Mouse (Mus musculus) midbrain, embryonic 11.5 days (tissue): ENCODE results near the gene Pias3. TPM values are rescaled to one million over a fixed set of nuclear protein-coding genes. Genes with fewer than 3 reads are reported as not detected.

Experiments
- ATAC-seq: fragments of 200-750 bp; cut with Nextera tagmentation; 2 replicates; pipeline ENCODE4 v1.8.0; 2017; ENCODE audit warnings: moderate TSS enrichment, moderate library complexity; ENCODE audit not compliant: low FRiP score
- DNase-seq: peaks from one replicate; pipeline ENCODE4 v3.0.0; 2015; ENCODE audit warnings: low spot score; ENCODE audit errors: missing footprints
- H3K27ac ChIP-seq: fragments of 300-500 bp; sonication (generic); 2 replicates; pipeline ENCODE4 v1.5.1; 2014; ENCODE audit warnings: low read depth, low read length
- H3K27me3 ChIP-seq: fragments of 300-500 bp; sonication (generic); 2 replicates; pipeline ENCODE4 v1.6.1; 2014; ENCODE audit warnings: mild to moderate bottlenecking, low read length, moderate library complexity, mixed read lengths; ENCODE audit not compliant: control insufficient read depth, insufficient read depth
- H3K36me3 ChIP-seq: fragments of 300-500 bp; sonication (generic); 2 replicates; pipeline ENCODE4 v1.6.1; 2014; ENCODE audit warnings: mild to moderate bottlenecking, low read length, moderate library complexity, mixed read lengths; ENCODE audit not compliant: control insufficient read depth, insufficient read depth
- H3K4me1 ChIP-seq: fragments of 300-500 bp; sonication (generic); 2 replicates; pipeline ENCODE4 v1.6.1; 2014; ENCODE audit warnings: low read length; ENCODE audit not compliant: control insufficient read depth, insufficient read depth
- H3K4me2 ChIP-seq: fragments of 300-500 bp; sonication (generic); 2 replicates; pipeline ENCODE4 v1.6.1; 2014; ENCODE audit warnings: mild to moderate bottlenecking, moderate library complexity
- H3K4me3 ChIP-seq: fragments of 300-500 bp; sonication (generic); 2 replicates; pipeline ENCODE4 v1.5.1; 2014; ENCODE audit warnings: low read depth, low read length
- H3K9ac ChIP-seq: fragments of 300-500 bp; sonication (generic); 2 replicates; pipeline ENCODE4 v1.6.1; 2014; ENCODE audit warnings: low read length
- H3K9me3 ChIP-seq: fragments of 300-500 bp; sonication (generic); 2 replicates; pipeline ENCODE4 v1.6.1; 2016; ENCODE audit warnings: low read length; ENCODE audit not compliant: control insufficient read depth
- WGBS: fragments of 180-500 bp; shearing (Covaris S2); extraction: QIAGEN DNeasy Blood & Tissue Kit; methylation state at CpG from one replicate; pipeline ENCODE4 v1.1.7; 2014; 5-methylcytosine and 5-hydroxymethylcytosine counted together
- polyA plus RNA-seq: library from polyadenylated mRNA; unstranded; fragments of >200 nt; fragmentation: Nextera tagmentation; extraction: Ambion mirVana; gene quantifications from 2 replicates; pipeline ENCODE4 v1.2.1, GENCODE M21; 2014

The Pias3 gene
- polyA plus RNA-seq, 1 experiment from 2014 or later: 29.2 TPM

DNA sequence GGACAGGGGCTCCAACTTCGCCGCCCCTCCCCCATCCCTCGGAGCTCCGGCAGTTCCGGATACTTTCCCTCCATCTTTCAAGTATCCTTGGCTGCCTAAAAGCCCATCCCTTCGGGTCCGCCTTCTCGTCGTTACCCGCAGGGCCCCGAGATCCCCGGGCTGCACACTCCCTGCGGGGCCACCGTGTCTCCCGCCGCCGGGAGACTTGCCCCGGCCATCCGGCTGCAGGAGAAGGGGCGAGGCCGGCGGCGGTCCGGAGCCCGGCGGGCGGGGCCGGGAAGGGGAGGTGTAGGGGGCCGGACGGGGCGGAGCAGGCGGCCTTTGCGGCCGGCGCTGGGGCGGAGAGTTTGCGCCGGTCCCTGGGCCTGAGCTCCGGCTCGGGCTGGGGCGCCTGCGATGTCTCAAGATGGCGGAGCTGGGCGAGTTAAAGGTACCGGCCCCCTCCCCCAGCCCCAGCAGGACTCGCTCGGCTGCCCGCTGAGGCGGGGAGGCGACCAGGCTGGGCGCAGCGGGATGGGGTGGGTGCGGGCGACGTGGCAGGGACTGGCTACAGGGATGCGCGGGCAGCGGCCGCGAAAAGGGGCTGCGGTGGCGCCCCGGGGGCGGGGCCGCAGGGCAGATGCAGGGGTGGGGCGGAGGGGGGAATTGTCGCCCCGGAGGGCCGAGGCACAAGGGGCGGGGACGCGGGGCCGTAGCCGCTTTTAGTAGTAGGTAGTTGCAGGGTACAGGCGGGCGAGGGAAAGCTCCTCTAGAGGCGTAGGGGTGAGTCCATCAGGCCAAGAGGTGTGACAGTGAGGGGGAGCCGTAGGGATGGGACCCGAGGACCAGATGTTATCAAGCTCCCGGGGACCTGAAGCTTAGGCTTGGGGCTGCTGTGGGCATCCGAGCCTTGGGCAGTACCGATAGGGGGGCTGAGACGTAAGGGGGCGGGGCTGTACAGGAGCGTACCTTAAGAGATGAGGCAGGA is 865 bp downstream of the Pias3 start:
- Histone ChIP-seq H3K4me2 (peak overlapping the region; percentile 71), H3K27me3 (no peaks in the 10 kb centered on the region), H3K9ac (peak overlapping the region; percentile 86), H3K9me3 (no peaks in the 10 kb centered on the region), H3K4me3 (peak overlapping the region; percentile 81), H3K27ac (peak overlapping the region; percentile 90), H3K36me3 (peaks cover 3% of the 10 kb centered on the region), H3K4me1 (peaks cover 11% of the 10 kb centered on the region; the same call in 1 of the 2 replicates)
- peak; percentile 99 for DNase-seq
- ATAC-seq: peak; percentile 93
- WGBS: under 1% methylated on average over 81 of the region's 85 CpGs

DNA sequence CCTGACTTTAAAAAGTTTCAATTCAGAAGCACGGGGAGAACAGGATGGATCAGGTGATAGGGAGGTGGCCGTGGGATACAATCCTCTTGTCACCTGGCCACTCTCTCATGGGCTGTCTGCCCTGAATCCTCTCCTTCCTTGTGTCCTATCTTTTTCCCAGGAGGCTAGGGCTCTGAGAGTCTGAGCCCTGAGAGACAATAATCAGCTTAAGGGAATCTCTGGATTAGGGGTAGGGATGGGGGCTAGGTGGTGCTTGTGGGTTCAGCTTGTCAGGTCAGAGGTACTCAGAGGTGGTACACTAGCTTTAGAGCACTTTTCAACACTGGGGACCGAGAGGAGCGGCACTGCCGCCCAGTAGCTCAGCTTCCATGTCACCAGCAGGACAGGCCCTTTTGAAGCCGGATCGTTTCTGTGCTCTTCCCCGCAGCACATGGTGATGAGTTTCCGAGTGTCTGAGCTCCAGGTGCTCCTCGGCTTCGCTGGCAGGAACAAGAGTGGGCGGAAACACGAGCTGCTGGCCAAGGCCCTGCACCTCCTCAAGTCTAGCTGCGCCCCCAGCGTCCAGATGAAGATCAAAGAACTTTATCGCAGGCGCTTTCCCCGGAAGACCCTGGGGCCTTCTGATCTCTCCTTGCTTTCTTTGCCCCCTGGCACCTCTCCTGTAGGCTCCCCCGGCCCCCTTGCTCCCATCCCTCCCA is 3.0 kb downstream of the Pias3 start:
- no peak for ATAC-seq
- Histone ChIP-seq H3K27me3 (no peaks in the 10 kb centered on the region), H3K4me3 (no peak overlapping the region), H3K9me3 (no peaks in the 10 kb centered on the region), H3K27ac (no peak overlapping the region), H3K36me3 (peaks cover 10% of the 10 kb centered on the region), H3K4me2 (no peak overlapping the region), H3K4me1 (peaks cover 11% of the 10 kb centered on the region; the same call in 1 of the 2 replicates), H3K9ac (no peak overlapping the region)
- no peak for DNase-seq
- 55% methylated on average over 19 of the region's 19 CpGs for WGBS

DNA sequence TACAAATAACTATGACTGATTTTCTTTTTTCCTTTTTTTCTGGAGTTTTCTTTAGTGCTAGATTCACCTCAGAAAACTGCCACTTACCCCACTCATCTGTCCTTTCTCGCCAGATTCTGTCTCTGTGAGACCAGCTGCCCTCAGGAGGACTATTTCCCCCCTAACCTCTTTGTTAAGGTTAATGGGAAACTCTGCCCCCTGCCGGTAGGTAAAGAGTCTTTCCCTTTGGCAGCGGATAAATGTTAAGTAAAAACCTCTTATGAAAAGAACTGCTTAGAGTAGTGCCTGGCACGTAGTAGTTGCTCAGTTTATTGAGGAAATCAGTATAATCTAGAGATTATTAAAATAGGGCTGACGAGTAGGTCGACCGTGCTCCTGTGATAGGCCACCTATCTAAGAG is 4.2 kb downstream of the Pias3 start:
- DNase-seq (no peak), ATAC-seq (no peak)
- Histone ChIP-seq H3K36me3 (peaks cover 13% of the 10 kb centered on the region), H3K4me1 (peaks cover 11% of the 10 kb centered on the region; the same call in 1 of the 2 replicates), H3K4me3 (no peak overlapping the region), H3K27me3 (no peaks in the 10 kb centered on the region), H3K9me3 (no peaks in the 10 kb centered on the region), H3K4me2 (no peak overlapping the region), H3K27ac (no peak overlapping the region), H3K9ac (no peak overlapping the region)
- 60% methylated on average over 7 of the region's 7 CpGs for WGBS

DNA sequence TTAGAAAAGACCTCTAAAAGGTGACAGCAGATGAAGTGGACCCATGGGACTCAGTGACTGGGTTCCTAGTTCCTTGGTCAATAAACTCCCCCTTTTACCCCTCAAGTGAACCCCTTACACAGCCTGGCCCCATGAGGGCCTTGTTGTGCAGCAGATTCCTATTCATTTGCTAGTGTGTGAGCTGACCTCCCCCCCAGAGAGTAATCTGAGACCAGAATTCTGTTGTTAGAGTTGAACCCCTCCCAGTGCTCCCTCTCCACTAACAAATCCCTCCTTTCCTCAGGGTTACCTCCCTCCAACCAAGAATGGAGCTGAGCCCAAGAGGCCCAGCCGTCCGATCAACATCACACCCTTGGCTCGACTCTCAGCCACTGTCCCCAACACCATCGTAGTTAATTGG is 4.8 kb downstream of the Pias3 start:
- no peaks in the 10 kb centered on the region for H3K9me3 ChIP-seq
- no peak overlapping the region for H3K4me3 ChIP-seq
- ATAC-seq (no peak), DNase-seq (no peak)
- H3K9ac ChIP-seq: no peak overlapping the region
- peaks cover 11% of the 10 kb centered on the region; the same call in 1 of the 2 replicates for H3K4me1 ChIP-seq
- H3K27me3 ChIP-seq: no peaks in the 10 kb centered on the region
- H3K36me3 ChIP-seq: peaks cover 13% of the 10 kb centered on the region
- no peak overlapping the region for H3K27ac ChIP-seq
- H3K4me2 ChIP-seq: no peak overlapping the region
- 93% methylated on average over 4 of the region's 4 CpGs for WGBS

DNA sequence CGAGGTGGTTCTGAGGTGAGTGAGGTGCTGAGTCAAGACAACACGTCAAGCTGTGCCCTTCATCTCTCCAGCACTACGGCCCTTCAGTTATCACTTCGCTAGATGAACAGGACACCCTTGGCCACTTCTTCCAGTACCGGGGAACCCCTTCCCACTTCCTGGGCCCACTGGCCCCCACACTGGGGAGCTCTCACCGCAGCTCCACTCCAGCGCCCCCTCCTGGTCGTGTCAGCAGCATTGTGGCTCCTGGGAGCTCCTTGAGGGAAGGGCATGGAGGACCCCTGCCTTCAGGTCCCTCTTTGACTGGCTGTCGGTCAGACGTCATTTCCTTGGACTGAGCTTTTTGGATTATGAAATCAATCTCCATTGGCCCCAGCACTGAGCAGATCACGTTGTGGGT is 8.6 kb downstream of the Pias3 start:
- no peaks in the 10 kb centered on the region for H3K4me1 ChIP-seq
- H3K4me3 ChIP-seq: no peak overlapping the region
- WGBS: 65% methylated on average over 11 of the region's 11 CpGs
- no peak overlapping the region for H3K4me2 ChIP-seq
- ATAC-seq: no peak
- no peaks in the 10 kb centered on the region for H3K9me3 ChIP-seq
- no peak overlapping the region for H3K27ac ChIP-seq
- DNase-seq: peak; percentile 88
- H3K27me3 ChIP-seq: no peaks in the 10 kb centered on the region; the same call in 1 of the 2 replicates
- H3K36me3 ChIP-seq: peaks cover 13% of the 10 kb centered on the region
- no peak overlapping the region for H3K9ac ChIP-seq

DNA sequence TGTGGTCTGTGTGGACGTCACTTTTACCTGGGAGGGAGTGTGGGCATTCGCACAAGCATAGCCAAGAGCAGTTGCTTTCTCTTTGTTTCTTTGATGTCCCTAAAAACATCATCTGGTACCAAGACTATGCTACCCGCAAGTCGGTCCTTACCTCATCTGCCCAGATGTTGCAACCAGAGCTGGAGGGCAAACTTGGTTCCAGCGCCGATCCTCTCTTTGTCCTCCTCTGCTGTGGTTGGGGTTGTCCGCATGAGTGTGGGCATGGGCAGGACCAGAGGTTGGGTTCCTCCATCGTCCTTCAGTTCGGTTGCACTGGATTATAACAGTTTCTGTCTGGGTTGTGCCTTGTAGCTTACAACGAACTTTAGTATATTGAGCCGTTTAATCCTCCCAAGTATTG is 10.0 kb downstream of the Pias3 start:
- WGBS: 94% methylated on average over 11 of the region's 11 CpGs
- no peak for ATAC-seq
- H3K9me3 ChIP-seq: no peaks in the 10 kb centered on the region
- H3K27me3 ChIP-seq: no peaks in the 10 kb centered on the region; the same call in 1 of the 2 replicates
- no peaks in the 10 kb centered on the region for H3K4me1 ChIP-seq
- peaks cover 15% of the 10 kb centered on the region for H3K36me3 ChIP-seq
- no peak overlapping the region for H3K9ac ChIP-seq
- H3K27ac ChIP-seq: no peak overlapping the region
- DNase-seq: no peak
- no peak overlapping the region for H3K4me2 ChIP-seq
- H3K4me3 ChIP-seq: no peak overlapping the region

DNA sequence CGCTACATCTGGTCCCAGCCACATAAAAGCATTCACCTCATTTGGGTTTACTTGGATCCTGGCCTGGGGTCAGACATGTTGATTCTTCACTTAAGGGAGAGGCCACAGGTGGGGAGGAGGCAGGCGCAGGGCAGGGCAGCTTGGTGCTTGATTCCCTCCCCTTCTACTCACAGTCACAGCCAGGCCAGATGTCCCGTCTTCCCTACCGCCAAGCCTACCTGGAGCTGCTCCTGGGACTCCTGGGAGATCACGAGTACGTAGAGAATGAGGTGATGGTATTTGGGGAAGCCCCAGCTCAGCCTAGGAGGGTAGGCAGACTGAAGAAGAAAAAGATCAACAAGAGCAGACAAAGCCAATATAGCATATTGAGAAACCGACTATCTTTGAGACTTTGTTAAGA is 10.8 kb downstream of the Pias3 start:
- no peak for DNase-seq
- WGBS: 76% methylated on average over 7 of the region's 7 CpGs
- no peak overlapping the region for H3K9ac ChIP-seq

DNA sequence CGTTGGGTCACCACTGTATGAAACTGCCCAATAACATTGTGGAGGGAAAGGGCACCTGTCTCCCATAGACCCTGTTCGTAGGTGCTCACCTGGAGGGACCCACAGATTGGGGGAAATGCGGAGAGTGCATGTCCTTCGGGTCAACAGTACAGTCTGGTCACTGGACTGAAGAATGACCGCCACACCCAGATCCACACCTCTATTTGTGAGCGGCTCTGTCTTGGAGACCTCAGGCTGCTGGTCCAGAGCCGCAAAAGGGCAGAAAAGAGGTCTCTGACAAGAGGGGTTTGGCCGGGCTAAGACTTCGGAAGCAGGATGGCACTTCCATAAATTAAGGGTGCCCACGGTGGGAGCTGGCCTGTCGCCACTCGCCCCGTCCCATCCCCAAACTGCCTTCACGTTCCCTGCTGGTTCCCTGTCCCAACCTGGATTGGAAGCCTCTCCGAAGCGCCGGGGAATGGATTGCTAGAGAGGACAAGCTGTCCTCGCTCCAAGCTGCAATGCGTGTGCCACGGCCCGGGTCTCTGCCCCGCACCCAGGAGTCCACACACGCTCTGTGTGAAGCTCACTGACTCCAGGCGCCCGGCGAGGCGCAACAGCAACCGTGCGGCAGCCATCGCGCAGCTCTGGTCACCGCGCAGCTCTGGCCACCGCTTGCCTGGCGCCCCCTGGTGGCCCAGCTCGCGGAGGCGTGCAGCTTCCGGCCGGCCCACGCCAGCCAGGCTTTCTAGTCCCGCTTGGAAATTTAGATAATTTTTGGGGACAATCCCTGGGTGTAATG is 11.9 kb downstream of the Pias3 start, which contains the start of gene Nudt17:
TSS of gene Nudt17 (minus strand) at position 660 of the 781 bp plus-strand sequence.
- 6% methylated on average over 42 of the region's 42 CpGs for WGBS
- peak within 1 kb of the TSS; percentile 75 for H3K9ac ChIP-seq
- peak; percentile 88 for ATAC-seq
- no peaks in the 10 kb centered on the region for H3K9me3 ChIP-seq
- H3K27me3 ChIP-seq: no peaks in the 10 kb centered on the region; the same call in 1 of the 2 replicates
- peak; percentile 99 for DNase-seq
- H3K4me1 ChIP-seq: no peaks in the 10 kb centered on the region
- H3K4me3 ChIP-seq: peak within 1 kb of the TSS; percentile 38
- H3K4me2 ChIP-seq: peak within 1 kb of the TSS; percentile 71
- H3K36me3 ChIP-seq: peaks cover 16% of the 10 kb centered on the region; the same call in 1 of the 2 replicates
- H3K27ac ChIP-seq: no peak within 1 kb of the TSS

More for the DNA sequence above, 10.8 kb downstream of the Pias3 start:
- Histone ChIP-seq H3K27ac (no peak overlapping the region), H3K9me3 (no peaks in the 10 kb centered on the region), H3K4me3 (no peak overlapping the region), H3K4me1 (no peaks in the 10 kb centered on the region), H3K4me2 (no peak overlapping the region), H3K36me3 (peaks cover 15% of the 10 kb centered on the region; the same call in 1 of the 2 replicates), H3K27me3 (no peaks in the 10 kb centered on the region; the same call in 1 of the 2 replicates)
- no peak for ATAC-seq
